Mouse (Mus musculus): ENCODE measurements around the gene Olfr487. TPM values are rescaled to one million over a fixed set of nuclear protein-coding genes. Genes with fewer than 3 reads are reported as not detected.

Gene Olfr487
- polyA plus RNA-seq, 1 experiment from 2014 or later = not detected

GRCm38 (mm10) chr7:108159771-108160170, 54.7 kb downstream of the Olfr487 start, which contains the start of gene Olfr485:
Olfr485 (minus strand) TSS chr7:108159871.
- Histone ChIP-seq H3K4me2 (replicated peaks; ENCODE audit: low read depth, low read length) (no peak within 1 kb of the TSS), H3K9me3 (ENCODE audit: control insufficient read depth, low read length) (no peaks in the 10 kb centered on the region), H3K9ac (ENCODE audit: low read depth, low read length) (no peak within 1 kb of the TSS), H3K4me3 (ENCODE audit: low read length) (no peak within 1 kb of the TSS), H3K36me3 (ENCODE audit: control insufficient read depth, insufficient read depth, low read length) (no peaks in the 10 kb centered on the region), H3K4me1 (ENCODE audit: control insufficient read depth, insufficient read depth, low read length) (no peaks in the 10 kb centered on the region), H3K27me3 (ENCODE audit: control insufficient read depth, insufficient read depth, low read length) (no peaks in the 10 kb centered on the region), H3K27ac (ENCODE audit: low read depth, low read length) (no peak within 1 kb of the TSS)
- ATAC-seq (ENCODE audit: low FRiP score, low TSS enrichment) = no peak

Other genes with a start within 250 kb of the Olfr487 start
- gene Olfr476, start 249.8 kb downstream of the Olfr487 start, polyA plus RNA-seq (2014; fragmentation: Nextera tagmentation; extraction: Ambion mirVana) = not detected in 2 replicates
- gene Olfr477, start 227.9 kb downstream of the Olfr487 start, polyA plus RNA-seq (2014; fragmentation: Nextera tagmentation; extraction: Ambion mirVana) = not detected in 2 replicates
- not detected in 2 replicates for gene Olfr478, start 180.6 kb downstream of the Olfr487 start, polyA plus RNA-seq (2014; fragmentation: Nextera tagmentation; extraction: Ambion mirVana)
- not detected in 2 replicates for gene Olfr479, start 163.9 kb downstream of the Olfr487 start, polyA plus RNA-seq (2014; fragmentation: Nextera tagmentation; extraction: Ambion mirVana)
- gene Olfr480, start 147.3 kb downstream of the Olfr487 start, polyA plus RNA-seq (2014; fragmentation: Nextera tagmentation; extraction: Ambion mirVana) = not detected in 2 replicates
- gene Olfr481, start 134.8 kb downstream of the Olfr487 start, polyA plus RNA-seq (2014; fragmentation: Nextera tagmentation; extraction: Ambion mirVana) = not detected in 2 replicates
- gene Olfr482, start 117.0 kb downstream of the Olfr487 start, polyA plus RNA-seq (2014; fragmentation: Nextera tagmentation; extraction: Ambion mirVana) = 0.09 TPM in 1 of 2 replicates, not detected in the other
- not detected in 2 replicates for gene Olfr483, start 113.8 kb downstream of the Olfr487 start, polyA plus RNA-seq (2014; fragmentation: Nextera tagmentation; extraction: Ambion mirVana)
- gene Olfr484, start 87.2 kb downstream of the Olfr487 start, polyA plus RNA-seq (2014; fragmentation: Nextera tagmentation; extraction: Ambion mirVana) = not detected in 2 replicates
- not detected in 2 replicates for gene Olfr485, start 54.8 kb downstream of the Olfr487 start, polyA plus RNA-seq (2014; fragmentation: Nextera tagmentation; extraction: Ambion mirVana)
- not detected in 2 replicates for gene Olfr486, start 41.9 kb downstream of the Olfr487 start, polyA plus RNA-seq (2014; fragmentation: Nextera tagmentation; extraction: Ambion mirVana)
- gene Olfr488, start 43.7 kb upstream of the Olfr487 start, polyA plus RNA-seq (2014; fragmentation: Nextera tagmentation; extraction: Ambion mirVana) = not detected in 2 replicates
- not detected in 2 replicates for gene Olfr490, start 74.3 kb upstream of the Olfr487 start, polyA plus RNA-seq (2014; fragmentation: Nextera tagmentation; extraction: Ambion mirVana)
- not detected in 2 replicates for gene Olfr491, start 98.8 kb upstream of the Olfr487 start, polyA plus RNA-seq (2014; fragmentation: Nextera tagmentation; extraction: Ambion mirVana)
- gene Olfr492, start 109.0 kb upstream of the Olfr487 start, polyA plus RNA-seq (2014; fragmentation: Nextera tagmentation; extraction: Ambion mirVana) = not detected in 2 replicates
- not detected in 2 replicates for gene Olfr493, start 132.3 kb upstream of the Olfr487 start, polyA plus RNA-seq (2014; fragmentation: Nextera tagmentation; extraction: Ambion mirVana)
- gene Olfr494, start 150.7 kb upstream of the Olfr487 start, polyA plus RNA-seq (2014; fragmentation: Nextera tagmentation; extraction: Ambion mirVana) = not detected in 2 replicates
- gene Olfr495, start 178.5 kb upstream of the Olfr487 start, polyA plus RNA-seq (2014; fragmentation: Nextera tagmentation; extraction: Ambion mirVana) = not detected in 2 replicates
- gene Olfr497, start 205.8 kb upstream of the Olfr487 start, polyA plus RNA-seq (2014; fragmentation: Nextera tagmentation; extraction: Ambion mirVana) = not detected in 2 replicates

Measured in kidney, embryonic 14.5 days (tissue).